Mouse (Mus musculus): ENCODE results near the gene Nubpl. TPM values are rescaled to one million over a fixed set of nuclear protein-coding genes. Genes with fewer than 3 reads are reported as not detected.

Nubpl gene
- polyA plus RNA-seq (2014; fragmentation: Illumina TruSeq; extraction: RNeasy Lipid Tissue Mini Kit (QIAGEN cat#74804); ENCODE audit: low replicate concordance), result 3.5 TPM

DNA sequence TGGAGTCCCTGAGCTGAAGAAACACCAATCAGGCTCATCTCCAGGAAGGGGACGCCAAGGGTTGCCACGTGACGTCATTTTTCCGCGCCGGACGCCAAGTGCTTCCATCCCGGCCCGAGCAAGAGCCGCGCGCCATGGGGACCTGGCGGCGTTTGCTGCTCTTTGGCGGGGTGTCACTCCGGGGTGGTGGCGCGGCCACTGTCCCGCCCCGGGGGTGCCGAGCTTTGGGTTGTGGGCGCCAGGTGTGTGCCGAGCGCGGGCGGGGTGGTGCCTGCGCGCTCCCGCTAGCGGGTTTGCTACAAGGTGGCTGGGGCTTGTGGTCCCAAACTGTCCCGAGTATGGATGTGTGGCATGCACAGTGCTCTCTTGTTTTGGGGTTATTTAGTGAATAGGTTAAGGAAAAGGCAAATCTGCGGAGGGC is at the start of gene Nubpl:
Gene Nubpl (plus strand): TSS at position 88 of the 421 bp plus-strand sequence.

Other genes starting within 250 kb of the Nubpl start
- gene Heatr5a, start 126.4 kb upstream of the Nubpl start, polyA plus RNA-seq (2014; fragmentation: Illumina TruSeq; extraction: RNeasy Lipid Tissue Mini Kit (QIAGEN cat#74804); ENCODE audit: low replicate concordance), result 53.0 TPM
- 8.2 TPM for gene Dtd2, start 91.2 kb upstream of the Nubpl start, polyA plus RNA-seq (2014; fragmentation: Illumina TruSeq; extraction: RNeasy Lipid Tissue Mini Kit (QIAGEN cat#74804); ENCODE audit: low replicate concordance)
- gene Gpr33, start 69.7 kb upstream of the Nubpl start, polyA plus RNA-seq (2014; fragmentation: Illumina TruSeq; extraction: RNeasy Lipid Tissue Mini Kit (QIAGEN cat#74804); ENCODE audit: low replicate concordance), result not detected

All from small intestine, adult 10 weeks (tissue).